Mouse (Mus musculus) left cerebral cortex, postnatal 36 days (tissue): ENCODE measurements at regions not wholly inside any gene's neighbourhood (a gene's known extent, or its start where the extent isn't known, plus 50 kb on each side); places are given as distances from the start of the nearest gene placed in this dataset. TPM values are rescaled to one million over a fixed set of nuclear protein-coding genes. Genes with fewer than 3 reads are reported as not detected.

Source experiments
- microRNA-seq: library from miRNA; unstranded; fragments of <30 nt; microRNA quantifications from one replicate; pipeline ENCODE4 v1.2.0, GENCODE M21; 2022

Small RNAs in the stretch of these regions (microRNA-seq; reads per million reads assigned to microRNA genes)
- gene Gm25025: not detected
